Mouse (Mus musculus) ES-Bruce4 (cell line): ENCODE results near the gene Ssbp3. TPM values are rescaled to one million over a fixed set of nuclear protein-coding genes. Genes with fewer than 3 reads are reported as not detected.

Source experiments
- H3K27ac ChIP-seq: 2 replicates; pipeline ENCODE4 v1.5.1; 2012; ENCODE audit warnings: low read length, inconsistent platforms; ENCODE audit not compliant: insufficient read depth
- H3K27me3 ChIP-seq: 2 replicates; pipeline ENCODE4 v1.6.1; 2012; ENCODE audit warnings: mild to moderate bottlenecking, low read length, inconsistent platforms; ENCODE audit not compliant: control insufficient read depth, poor library complexity, insufficient read depth, severe bottlenecking
- H3K36me3 ChIP-seq: 2 replicates; pipeline ENCODE4 v1.6.1; 2012; ENCODE audit warnings: inconsistent platforms, mild to moderate bottlenecking, low read length, moderate library complexity; ENCODE audit not compliant: control insufficient read depth, poor library complexity, insufficient read depth, severe bottlenecking
- H3K4me1 ChIP-seq: one replicate; pipeline ENCODE4 v1.8.1; 2011; ENCODE audit warnings: low read length; ENCODE audit not compliant: control insufficient read depth, insufficient read depth
- H3K4me3 ChIP-seq: 2 replicates; pipeline ENCODE4 v1.5.1; 2011; ENCODE audit warnings: low read depth, mild to moderate bottlenecking, low read length
- H3K9ac ChIP-seq: 2 replicates; pipeline ENCODE4 v1.6.1; 2012; ENCODE audit warnings: low read depth, mild to moderate bottlenecking, inconsistent platforms; ENCODE audit not compliant: poor library complexity, severe bottlenecking
- H3K9me3 ChIP-seq: replicated peaks from 2 replicates; pipeline ENCODE4 v1.6.1; 2012; ENCODE audit warnings: mild to moderate bottlenecking, low read length, inconsistent platforms; ENCODE audit not compliant: control insufficient read depth, poor library complexity, insufficient read depth, severe bottlenecking
- CTCF ChIP-seq: IDR thresholded peaks from one replicate; pipeline ENCODE4 v1.8.1; 2011; ENCODE audit warnings: low read depth, low read length
- EP300 ChIP-seq: IDR thresholded peaks from 2 replicates; pipeline ENCODE4 v1.6.1; 2011; ENCODE audit warnings: low read depth, low read length; ENCODE audit not compliant: insufficient read depth
- POLR2A ChIP-seq: IDR thresholded peaks from one replicate; pipeline ENCODE4 v1.8.1; 2011; ENCODE audit warnings: low read length; ENCODE audit not compliant: insufficient read depth
- polyA plus RNA-seq: library from polyadenylated mRNA; stranded (reverse); fragments of >200 nt; gene quantifications from 2 replicates; pipeline ENCODE4 v1.2.4, GENCODE M21; 2011; ENCODE audit warnings: low read depth; ENCODE audit not compliant: missing spikeins, insufficient read depth, insufficient read length

The Ssbp3 gene
- polyA plus RNA-seq, 1 experiment: 245 TPM

- no peak for TF ChIP-seq CTCF
- TF ChIP-seq POLR2A: no peak
- TF ChIP-seq EP300: peak; percentile 61; the same call in 1 of the 2 replicates
- H3K9ac ChIP-seq: no peak overlapping the region
- no peaks in the 10 kb centered on the region for H3K9me3 ChIP-seq
- peak overlapping the region; percentile 19; the same call in 1 of the 2 replicates for H3K4me3 ChIP-seq
- no peaks in the 10 kb centered on the region for H3K27me3 ChIP-seq
- H3K27ac ChIP-seq: 0 out of 2 replicates have a peak overlapping the region, but pooled peaks have one; percentile 2
- peaks cover 20% of the 10 kb centered on the region for H3K4me1 ChIP-seq
- H3K36me3 ChIP-seq: no peaks in the 10 kb centered on the region
Observed at GRCm38 (mm10) chr4:106939223-106939918, 28.9 kb downstream of the Ssbp3 start.

- no peak overlapping the region for H3K27ac ChIP-seq
- no peak for TF ChIP-seq CTCF
- TF ChIP-seq POLR2A: no peak
- TF ChIP-seq EP300: no peak
Observed at GRCm38 (mm10) chr4:106939919-106940227, 29.4 kb downstream of the Ssbp3 start.

GRCm38 (mm10) chr4:106940945-106941344, 30.4 kb downstream of the Ssbp3 start:
- TF ChIP-seq CTCF: no peak
- TF ChIP-seq POLR2A: no peak
- no peak for TF ChIP-seq EP300
- peaks cover 8% of the 10 kb centered on the region for H3K4me1 ChIP-seq
- no peaks in the 10 kb centered on the region for H3K9me3 ChIP-seq
- H3K27me3 ChIP-seq: no peaks in the 10 kb centered on the region
- H3K4me3 ChIP-seq: no peak overlapping the region
- H3K36me3 ChIP-seq: no peaks in the 10 kb centered on the region
- H3K9ac ChIP-seq: no peak overlapping the region
- no peak overlapping the region for H3K27ac ChIP-seq

More at GRCm38 (mm10) chr4:106939919-106940227, 29.4 kb downstream of the Ssbp3 start:
- Histone ChIP-seq H3K4me3 (no peak overlapping the region), H3K9ac (no peak overlapping the region), H3K36me3 (no peaks in the 10 kb centered on the region), H3K27me3 (no peaks in the 10 kb centered on the region), H3K9me3 (no peaks in the 10 kb centered on the region), H3K4me1 (peaks cover 17% of the 10 kb centered on the region)

- Histone ChIP-seq H3K9ac (no peak overlapping the region), H3K9me3 (no peaks in the 10 kb centered on the region), H3K36me3 (no peaks in the 10 kb centered on the region), H3K27ac (no peak overlapping the region), H3K4me1 (peaks cover 10% of the 10 kb centered on the region), H3K4me3 (no peak overlapping the region), H3K27me3 (no peaks in the 10 kb centered on the region)
- TF ChIP-seq CTCF: no peak
- TF ChIP-seq POLR2A: no peak
- no peak for TF ChIP-seq EP300
Observed at GRCm38 (mm10) chr4:106941475-106941874, 31.0 kb downstream of the Ssbp3 start.

DNA sequence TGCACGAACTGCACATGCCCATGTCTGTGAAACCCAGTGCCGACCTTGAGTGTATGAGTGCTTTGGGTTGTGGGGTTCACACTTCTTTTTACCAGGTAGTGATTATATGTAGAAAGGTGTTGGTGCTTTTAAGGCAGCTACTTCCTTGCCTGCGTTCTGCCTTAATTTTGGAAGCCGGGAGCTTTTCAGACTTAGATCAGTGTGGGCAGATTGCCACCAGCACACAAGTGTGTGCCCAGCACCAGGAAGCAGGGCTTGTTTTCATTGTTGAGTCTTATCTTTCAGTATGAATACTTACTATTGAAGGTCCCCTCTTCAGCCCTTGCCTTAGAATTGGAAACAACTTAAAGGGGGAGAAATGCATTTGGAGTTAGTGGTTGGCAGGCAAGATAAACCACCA, 32.0 kb downstream of the Ssbp3 start:
- Histone ChIP-seq H3K4me1 (peaks cover 17% of the 10 kb centered on the region), H3K27me3 (no peaks in the 10 kb centered on the region), H3K9me3 (no peaks in the 10 kb centered on the region), H3K27ac (no peak overlapping the region), H3K36me3 (no peaks in the 10 kb centered on the region), H3K9ac (no peak overlapping the region), H3K4me3 (no peak overlapping the region)
- TF ChIP-seq POLR2A: no peak
- no peak for TF ChIP-seq CTCF
- TF ChIP-seq EP300: no peak

DNA sequence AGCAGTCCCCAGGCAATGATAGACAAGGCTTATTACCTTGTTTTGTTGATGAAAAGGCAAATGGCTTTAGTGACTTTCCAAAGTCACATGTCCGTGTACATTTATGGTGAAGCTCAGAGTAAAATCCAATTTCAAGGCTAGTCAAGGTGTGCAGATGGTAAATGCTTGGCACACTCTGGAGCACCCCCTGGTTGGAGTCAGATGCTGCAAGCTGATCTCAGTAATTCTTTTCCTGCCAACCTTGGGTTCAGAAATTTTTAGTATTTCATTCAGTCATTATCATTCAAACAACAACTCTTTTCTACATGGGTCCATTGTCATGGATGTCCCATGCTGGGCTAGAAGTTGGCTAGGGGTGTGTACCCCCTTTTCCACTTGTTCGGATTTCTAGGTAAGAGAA, 33.1 kb downstream of the Ssbp3 start:
- Histone ChIP-seq H3K4me3 (no peak overlapping the region), H3K9ac (no peak overlapping the region), H3K36me3 (no peaks in the 10 kb centered on the region), H3K27me3 (no peaks in the 10 kb centered on the region), H3K27ac (no peak overlapping the region), H3K4me1 (peaks cover 20% of the 10 kb centered on the region), H3K9me3 (no peaks in the 10 kb centered on the region)
- no peak for TF ChIP-seq CTCF
- TF ChIP-seq EP300: no peak
- TF ChIP-seq POLR2A: no peak
